Mouse (Mus musculus) layer of hippocampus, adult 2 months (tissue): ENCODE measurements at regions not wholly inside any gene's neighbourhood (a gene's known extent, or its start where the extent isn't known, plus 50 kb on each side); places are given as distances from the start of the nearest gene placed in this dataset.

Source experiments
- DNase-seq, 2 experiments: peaks; one replicate each; pipeline ENCODE4 v3.0.0; 2022; ENCODE audit warnings: low spot score in 2 of 2
- H3K27ac ChIP-seq: fragments of 200-600 bp; 2 replicates; pipeline ENCODE4 v1.8.1; 2022
- H3K4me3 ChIP-seq: fragments of 200-600 bp; 2 replicates; pipeline ENCODE4 v1.8.1; 2022; ENCODE audit warnings: mild to moderate bottlenecking
- CTCF ChIP-seq: fragments of 200-600 bp; conservative IDR thresholded peaks from 2 replicates; pipeline ENCODE4 v1.8.1; 2022; ENCODE audit warnings: antibody characterized with exemption, mild to moderate bottlenecking, moderate library complexity

- TF ChIP-seq CTCF, result no peak
- Histone ChIP-seq H3K27ac (peak overlapping the region; percentile 83), H3K4me3 (no peak overlapping the region)
- no peak for DNase-seq
These were observed 69.8 kb downstream of the Gm21750 start for GRCm38 (mm10) chr14:73730796-73731195.

- Histone ChIP-seq H3K4me3 (no peak overlapping the region), H3K27ac (peak overlapping the region; percentile 83)
- peak; percentile 32 to 67 for DNase-seq
- no peak for TF ChIP-seq CTCF
These were observed 71.1 kb downstream of the Gm21750 start for GRCm38 (mm10) chr14:73732161-73732560.

GRCm38 (mm10) chr14:73750790-73751189 lies 89.8 kb downstream of the Gm21750 start:
- TF ChIP-seq CTCF, result no peak
- Histone ChIP-seq H3K27ac (no peak overlapping the region), H3K4me3 (no peak overlapping the region)
- no peak for DNase-seq

- TF ChIP-seq CTCF, result no peak
- peak in 1 of 2 experiments; percentile 21 for DNase-seq
- H3K27ac ChIP-seq, result no peak overlapping the region
These were observed 99.0 kb downstream of the Gm21750 start for GRCm38 (mm10) chr14:73759986-73760385.

GRCm38 (mm10) chr14:73772964-73773363 lies 111.9 kb downstream of the Gm21750 start:
- Histone ChIP-seq H3K27ac (no peak overlapping the region), H3K4me3 (no peak overlapping the region)
- no peak for TF ChIP-seq CTCF
- no peak for DNase-seq

More at GRCm38 (mm10) chr14:73759986-73760385, 99.0 kb downstream of the Gm21750 start:
- no peak overlapping the region for H3K4me3 ChIP-seq

- no peak for DNase-seq
- H3K27ac ChIP-seq, result no peak overlapping the region
- no peak for TF ChIP-seq CTCF
- H3K4me3 ChIP-seq, result no peak overlapping the region
These were observed 112.8 kb downstream of the Gm21750 start for GRCm38 (mm10) chr14:73773810-73774209.

GRCm38 (mm10) chr14:73776066-73776465 lies 115.0 kb downstream of the Gm21750 start:
- no peak overlapping the region for H3K4me3 ChIP-seq
- H3K27ac ChIP-seq, result no peak overlapping the region
- DNase-seq, result peak; percentile 58 to 72
- peak; percentile 88 for TF ChIP-seq CTCF

- TF ChIP-seq CTCF, result no peak
- H3K4me3 ChIP-seq, result no peak overlapping the region
- DNase-seq, result no peak
- H3K27ac ChIP-seq, result no peak overlapping the region
These were observed 146.1 kb downstream of the Gm21750 start for GRCm38 (mm10) chr14:73807169-73807568.

GRCm38 (mm10) chr14:73838890-73839289 lies 177.9 kb downstream of the Gm21750 start:
- Histone ChIP-seq H3K4me3 (no peak overlapping the region), H3K27ac (no peak overlapping the region)
- TF ChIP-seq CTCF, result no peak
- no peak for DNase-seq

GRCm38 (mm10) chr14:73861782-73862181 lies 200.8 kb downstream of the Gm21750 start:
- DNase-seq, result no peak
- TF ChIP-seq CTCF, result no peak
- Histone ChIP-seq H3K27ac (no peak overlapping the region), H3K4me3 (no peak overlapping the region)

- TF ChIP-seq CTCF, result no peak
- no peak overlapping the region for H3K4me3 ChIP-seq
- H3K27ac ChIP-seq, result no peak overlapping the region
- no peak for DNase-seq
These were observed 213.3 kb downstream of the Gm21750 start for GRCm38 (mm10) chr14:73874337-73874736.

GRCm38 (mm10) chr14:73875916-73876315 lies 214.9 kb downstream of the Gm21750 start:
- DNase-seq, result no peak
- H3K4me3 ChIP-seq, result no peak overlapping the region
- H3K27ac ChIP-seq, result no peak overlapping the region
- no peak for TF ChIP-seq CTCF

GRCm38 (mm10) chr14:73878267-73878666 lies 217.2 kb downstream of the Gm21750 start:
- H3K4me3 ChIP-seq, result no peak overlapping the region
- no peak for TF ChIP-seq CTCF
- DNase-seq, result no peak
- no peak overlapping the region for H3K27ac ChIP-seq

GRCm38 (mm10) chr14:73878866-73879419 lies 217.9 kb downstream of the Gm21750 start:
- H3K27ac ChIP-seq, result no peak overlapping the region
- no peak for TF ChIP-seq CTCF
- DNase-seq, result no peak
- no peak overlapping the region for H3K4me3 ChIP-seq
